Mouse (Mus musculus) embryo, embryonic 10 days (tissue): ENCODE data around the gene Nfs1.
"Not testable (repeated sequence)": the region's sequence is repeated elsewhere in the genome, so short reads cannot be mapped to it uniquely, and the experiment has no call there.

Experiments used
- DNase-seq: peaks from one replicate; pipeline ENCODE4 v3.0.0-alpha.2; 2015; ENCODE audit warnings: low spot score

Nfs1 gene

DNA sequence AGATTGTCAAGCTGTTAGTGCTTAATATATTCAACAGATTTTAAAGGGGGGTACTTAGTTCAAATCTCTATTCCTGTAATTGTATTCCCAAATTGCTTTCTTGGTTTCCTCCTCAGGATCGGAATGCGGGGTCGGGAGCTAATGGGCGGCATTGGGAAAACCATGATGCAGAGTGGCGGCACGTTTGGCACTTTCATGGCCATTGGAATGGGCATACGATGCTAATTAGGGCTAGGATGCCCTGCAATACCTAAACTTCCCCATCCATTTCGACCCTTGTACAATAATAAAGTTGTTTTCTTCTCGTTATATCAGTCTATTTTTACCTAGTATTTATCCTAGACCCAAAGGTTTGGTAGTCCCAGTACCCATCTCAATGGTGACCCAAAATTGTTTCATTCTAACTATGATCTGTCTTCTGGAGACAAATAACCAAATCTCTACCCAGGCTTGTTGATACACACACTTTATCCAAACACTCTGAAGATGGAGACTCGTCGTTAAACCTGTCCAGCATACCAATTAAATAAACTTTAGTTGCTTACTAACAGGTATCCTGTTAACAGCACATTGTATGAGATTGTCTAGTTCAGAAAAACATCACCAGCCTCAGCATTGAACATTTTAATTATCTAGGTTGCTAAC is 1.6 kb upstream of the Nfs1 start:
- no peak for DNase-seq

DNA sequence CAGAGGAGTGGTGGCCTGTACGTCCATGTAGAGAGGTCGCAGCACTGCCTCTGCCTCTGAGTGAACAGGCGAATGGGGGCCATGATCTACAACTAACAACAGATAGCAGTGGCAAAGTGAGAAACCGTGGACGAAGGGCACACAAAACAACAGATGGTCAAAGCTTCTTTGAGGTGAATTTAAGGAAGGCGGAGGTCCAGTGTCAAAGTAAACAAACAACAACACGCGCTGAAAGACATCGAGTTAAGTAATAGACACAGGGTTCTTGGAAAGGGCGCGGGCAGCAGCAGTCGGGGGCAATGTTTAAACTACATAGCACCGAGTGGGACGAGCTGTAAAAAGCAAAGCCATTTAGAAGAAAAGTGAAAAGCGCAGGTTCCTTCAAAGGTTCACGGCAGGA is 619 bp downstream of the Nfs1 start:
- DNase-seq, result peak; percentile 28

DNA sequence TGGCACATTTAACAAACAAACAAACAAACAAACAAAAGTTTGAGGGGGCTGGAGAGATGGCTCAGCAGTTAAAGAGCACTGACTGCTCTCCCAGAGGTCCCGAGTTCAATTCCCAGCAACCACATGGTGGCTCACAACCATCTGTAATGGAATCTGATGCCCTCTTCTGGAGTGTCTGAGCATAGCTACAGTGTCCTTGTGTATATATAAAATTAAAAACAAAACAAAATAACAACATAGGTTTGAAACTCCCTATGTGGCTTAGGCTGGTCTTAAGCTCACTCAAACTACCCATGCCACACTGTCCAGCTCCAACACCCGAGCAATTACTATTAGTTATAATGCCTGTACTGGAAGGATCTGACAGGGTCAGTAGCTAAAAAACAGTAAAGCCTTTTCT is 1.2 kb downstream of the Nfs1 start:
- no peak for DNase-seq

DNA sequence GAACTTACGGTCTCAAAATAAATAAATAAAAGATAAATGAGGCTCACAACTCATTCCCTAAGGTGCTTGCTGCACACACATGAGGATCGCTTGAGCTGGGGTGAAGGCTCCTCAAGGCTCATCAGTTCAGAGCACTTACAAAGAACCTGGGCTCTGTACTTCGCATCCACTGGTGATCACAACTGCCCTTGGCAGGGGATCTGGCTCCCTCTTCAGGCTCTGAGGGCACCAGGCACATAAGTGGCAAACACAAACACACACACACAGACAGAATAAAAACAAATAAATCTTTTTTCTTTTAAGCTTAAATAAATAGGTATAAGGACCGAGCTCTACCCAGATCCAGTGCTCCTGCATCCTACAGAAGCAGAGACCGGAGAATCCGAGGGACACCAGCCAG is 8.3 kb downstream of the Nfs1 start:
- DNase-seq, result no peak

DNA sequence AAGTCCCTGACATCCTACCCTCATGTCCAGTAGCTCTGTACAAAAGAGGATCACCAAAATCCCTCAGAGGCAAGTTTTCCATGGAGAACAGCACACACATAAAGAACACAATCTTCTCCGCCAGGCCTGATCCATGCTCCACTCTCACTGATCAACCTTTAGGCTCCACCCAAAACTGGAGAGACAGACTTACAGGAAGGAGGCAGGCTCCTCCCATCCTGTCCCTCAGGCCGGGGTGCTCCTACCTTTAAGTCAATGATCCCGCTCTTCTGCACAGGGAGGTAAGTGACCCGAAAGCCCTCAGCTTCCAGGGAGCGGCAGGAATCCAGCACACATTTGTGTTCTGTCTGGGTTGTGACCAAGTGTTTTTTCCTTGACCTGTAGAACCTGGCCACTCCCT is 9.8 kb downstream of the Nfs1 start:
- no peak for DNase-seq

DNA sequence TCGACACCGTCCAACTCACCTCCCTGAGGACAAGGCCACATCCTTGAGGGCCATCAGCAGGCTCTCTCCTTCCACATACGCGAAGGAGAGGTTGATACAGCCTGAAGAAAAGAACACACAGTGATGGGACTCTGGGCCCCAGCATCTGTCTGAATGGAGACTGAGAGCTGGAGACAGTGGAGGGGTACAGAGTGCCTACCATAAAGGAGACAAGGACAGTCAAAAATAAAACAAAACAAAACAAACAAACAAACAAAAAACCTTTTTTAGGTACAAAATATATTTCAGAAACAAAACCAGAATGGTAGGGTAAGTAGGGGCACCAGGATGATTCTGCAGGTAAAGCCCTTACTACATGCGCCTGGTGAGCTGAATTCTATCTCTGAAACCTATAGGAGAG is 17.0 kb downstream of the Nfs1 start, which contains the start of gene Gm28036:
Gene Gm28036 (minus strand): TSS at position 101 of the 400 bp plus-strand sequence.
- DNase-seq, result no peak

DNA sequence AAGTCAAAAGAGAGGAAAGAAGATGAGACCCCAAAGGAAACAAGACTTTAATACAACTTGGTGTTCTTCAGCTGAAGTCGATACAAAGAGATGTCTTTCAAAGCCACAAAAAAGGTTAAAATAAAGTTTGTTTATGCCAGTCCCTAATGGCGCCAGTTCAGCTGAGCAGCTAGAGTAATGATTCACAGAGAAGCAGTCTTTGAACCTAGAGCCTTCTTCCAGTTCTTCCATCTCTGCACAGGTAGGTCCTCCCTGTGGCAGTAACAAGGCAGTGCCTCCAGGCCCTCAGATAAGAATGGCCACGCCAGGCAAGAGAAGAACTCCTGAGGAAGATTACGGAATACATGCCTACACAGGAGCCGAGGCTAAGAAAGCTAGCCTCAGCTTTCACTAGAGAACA is 20.3 kb downstream of the Nfs1 start:
- DNase-seq, result no peak

DNA sequence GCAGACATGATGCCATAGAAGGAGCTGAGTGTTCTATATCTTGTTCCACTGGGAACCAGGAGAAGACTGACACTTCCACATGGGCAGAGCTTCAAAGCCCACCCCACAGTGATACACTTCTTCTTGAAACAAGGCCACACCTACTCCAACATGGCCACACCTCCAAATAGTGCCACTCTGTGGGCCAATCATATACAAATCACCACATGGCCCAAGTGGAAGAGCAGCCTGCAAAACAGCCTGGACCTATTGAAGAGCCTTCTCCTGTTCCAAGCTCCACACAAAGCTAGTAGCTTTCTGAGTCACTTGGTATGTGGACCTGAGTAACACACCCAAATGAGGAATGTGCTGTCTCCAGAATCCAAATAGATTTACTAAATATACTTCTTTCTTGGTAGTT is 24.4 kb downstream of the Nfs1 start:
- DNase-seq, result no peak

DNA sequence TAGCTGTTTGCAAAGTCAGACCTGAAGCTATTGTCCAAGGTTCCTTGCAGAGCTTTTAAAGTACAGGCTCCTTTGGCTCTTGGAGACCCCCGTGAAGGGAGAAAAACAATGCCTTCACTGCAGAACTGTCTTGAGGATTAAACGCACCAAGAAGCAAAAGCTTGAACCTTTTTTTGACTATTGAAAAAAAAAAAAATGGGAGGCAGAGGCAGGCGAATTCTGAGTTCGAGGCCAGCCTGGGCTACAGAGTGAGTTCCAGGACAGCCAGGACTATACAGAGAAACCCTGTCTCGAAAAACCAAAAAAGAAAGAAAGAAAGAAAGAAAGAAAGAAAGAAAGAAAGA is 31.9 kb downstream of the Nfs1 start:
- not testable (repeated sequence) for DNase-seq

DNA sequence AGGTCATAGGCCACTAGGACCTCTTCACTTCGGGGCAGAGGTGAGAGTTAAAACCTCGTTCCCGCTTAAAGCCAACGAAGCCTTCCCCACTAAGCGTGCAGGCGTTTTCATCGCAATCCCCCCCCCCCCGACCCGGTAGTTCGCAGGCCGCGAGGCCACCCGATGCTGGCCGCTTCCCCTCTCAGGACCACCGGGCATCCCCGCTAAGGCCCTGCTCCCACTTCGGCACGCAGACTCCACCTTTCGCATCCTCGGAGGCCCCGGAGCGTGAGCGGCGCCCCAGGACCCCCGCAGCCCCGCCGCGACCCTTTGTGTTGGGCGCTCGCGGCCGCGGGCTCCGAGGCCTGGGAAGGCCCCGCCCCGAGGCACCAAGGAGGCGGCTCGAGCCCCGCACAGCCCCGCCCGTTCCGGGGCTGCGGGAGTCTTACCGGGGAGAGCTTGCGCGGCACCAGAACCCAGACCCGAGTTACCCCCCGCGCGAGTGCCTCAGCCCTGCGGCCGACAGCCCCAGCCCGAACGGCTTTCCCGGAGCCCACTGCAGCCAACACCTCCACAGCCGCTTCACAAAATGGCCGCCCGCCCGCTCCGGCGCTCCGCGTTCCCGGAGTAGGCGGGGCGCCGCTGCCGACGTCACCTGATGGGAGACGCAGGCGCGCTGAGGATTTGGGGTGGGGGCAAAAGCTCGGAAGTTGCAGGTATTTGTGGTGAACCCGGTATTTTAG is 32.5 kb downstream of the Nfs1 start, which contains the start of the genes Cpne1 and Rbm12:
Gene Cpne1 (minus strand): TSS at position 608 of the 722 bp plus-strand sequence.
Gene Rbm12 (minus strand): TSS at position 621 of the 722 bp plus-strand sequence.
- DNase-seq, result peak; percentile 94

DNA sequence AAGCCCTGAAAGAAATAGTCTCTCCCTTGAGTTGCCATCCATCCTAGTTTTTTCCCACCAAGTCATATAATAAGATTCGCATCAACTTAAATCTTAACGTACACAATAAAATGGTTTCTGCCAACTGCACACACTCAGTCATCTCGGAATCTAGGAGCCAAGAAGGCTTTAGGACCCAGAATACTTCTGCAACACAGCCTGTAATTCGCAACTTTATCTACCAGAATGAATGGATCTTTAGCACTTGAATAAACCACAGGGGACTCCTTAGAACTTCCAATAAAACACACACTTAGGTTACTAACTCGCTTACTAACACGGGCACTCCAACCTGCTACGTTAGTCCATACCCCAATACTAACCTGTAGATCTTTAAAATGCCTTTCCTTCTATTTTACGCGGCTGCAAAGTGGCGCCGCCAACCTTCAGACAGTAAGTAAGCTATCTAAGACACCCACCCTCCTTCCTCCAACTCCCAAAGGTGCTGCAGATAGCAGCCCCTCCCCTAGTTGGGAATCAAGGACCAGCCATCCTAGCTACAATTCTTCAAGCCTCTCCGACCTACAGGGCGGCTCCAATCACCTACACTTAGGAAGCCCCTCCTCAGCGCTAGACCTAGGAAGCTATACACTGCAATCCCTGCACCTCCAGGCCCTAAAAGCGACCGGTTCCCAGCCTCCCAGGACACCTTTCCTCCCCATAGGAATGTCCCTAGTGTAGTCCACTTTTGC is 33.2 kb downstream of the Nfs1 start:
- peak; percentile 46 for DNase-seq

DNA sequence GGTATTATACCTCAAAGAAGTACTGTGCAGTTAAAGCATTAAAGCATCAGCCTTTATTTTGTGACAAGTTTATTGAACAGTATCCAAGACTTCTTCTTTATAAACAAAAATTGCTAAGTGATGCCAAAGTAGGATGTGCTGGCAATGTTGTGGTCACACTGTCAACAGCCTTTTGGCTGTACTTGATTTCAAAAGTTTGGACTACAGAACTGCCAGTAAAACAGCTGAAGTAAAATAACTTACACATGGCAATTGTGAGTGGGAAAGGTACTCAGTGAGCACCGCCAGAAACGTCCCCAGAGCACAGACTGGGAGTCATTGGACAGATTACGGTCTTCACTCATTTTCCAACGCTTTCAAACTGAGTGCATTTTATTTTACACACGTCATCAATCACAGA is 52.1 kb downstream of the Nfs1 start:
- DNase-seq, result no peak

DNA sequence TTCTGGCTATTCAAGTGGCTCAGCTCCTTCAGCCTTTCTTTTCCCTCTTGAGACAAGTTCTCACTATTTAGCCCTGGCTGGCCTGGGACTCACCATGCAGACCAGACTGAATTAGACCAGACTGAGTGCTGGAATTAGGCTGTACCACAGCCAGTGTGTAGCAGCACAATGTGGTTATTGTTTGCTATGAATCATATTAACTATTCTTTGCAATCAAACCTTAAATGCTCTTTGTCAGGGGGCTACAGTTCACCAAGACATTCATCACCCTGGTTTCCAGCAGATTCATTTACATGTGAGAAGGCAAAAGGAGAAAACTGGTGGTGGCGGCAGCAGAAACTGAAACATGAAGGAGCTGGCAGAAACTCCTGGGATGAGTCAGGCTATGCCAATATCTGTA is 54.2 kb downstream of the Nfs1 start:
- DNase-seq, result no peak

DNA sequence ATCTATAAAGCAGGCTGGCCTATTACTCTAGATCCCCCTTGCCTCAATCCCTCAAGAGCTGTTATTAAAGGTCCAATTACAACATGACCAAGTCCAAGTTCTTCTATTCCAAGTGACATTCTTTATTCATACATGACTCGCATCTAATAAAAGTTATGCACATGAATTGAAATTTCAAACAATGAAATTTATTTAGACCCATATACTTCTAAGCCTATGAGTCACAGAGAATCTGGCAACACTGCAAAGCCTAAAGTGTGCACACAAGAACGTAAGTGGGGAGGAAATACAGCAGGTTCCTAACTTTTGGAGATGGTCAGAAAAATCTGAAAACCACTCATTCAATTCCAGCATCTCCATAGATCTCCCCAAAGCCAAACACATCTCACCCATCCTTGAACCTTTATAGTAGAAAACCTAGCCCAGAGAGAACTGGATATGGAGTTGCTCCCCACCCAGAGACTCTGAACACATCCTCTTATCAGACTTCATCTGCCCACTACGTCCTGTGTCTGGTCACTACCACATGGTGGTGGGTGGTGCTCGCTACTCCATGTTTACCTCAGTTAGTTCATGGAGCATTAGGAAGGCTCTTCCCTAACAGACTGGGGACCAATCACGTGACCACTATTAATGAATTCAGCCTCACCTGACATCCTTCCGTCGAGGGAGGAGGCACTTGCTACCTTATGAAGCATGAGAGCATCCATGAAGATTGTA is 56.4 kb downstream of the Nfs1 start:
- DNase-seq, result no peak

DNA sequence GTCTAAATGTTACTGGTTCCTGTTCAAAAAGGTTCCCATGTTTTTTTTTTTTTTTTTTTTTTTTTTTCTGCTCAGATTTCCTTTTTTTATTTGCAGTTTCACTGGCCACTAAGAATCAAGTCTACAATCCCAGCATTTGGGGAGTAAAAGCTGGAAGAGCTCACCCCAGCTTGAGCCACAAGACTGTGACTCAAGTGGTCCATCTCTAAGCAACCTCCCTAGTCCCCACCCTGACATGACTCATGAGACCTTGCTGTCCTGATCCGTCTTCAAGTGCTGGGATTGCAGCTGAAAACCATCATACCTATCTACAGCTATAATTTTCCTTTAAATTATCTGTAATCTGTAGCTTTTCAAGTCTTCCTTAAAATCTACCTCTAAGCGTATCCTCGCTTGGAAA is 59.4 kb downstream of the Nfs1 start:
- DNase-seq, result no peak

DNA sequence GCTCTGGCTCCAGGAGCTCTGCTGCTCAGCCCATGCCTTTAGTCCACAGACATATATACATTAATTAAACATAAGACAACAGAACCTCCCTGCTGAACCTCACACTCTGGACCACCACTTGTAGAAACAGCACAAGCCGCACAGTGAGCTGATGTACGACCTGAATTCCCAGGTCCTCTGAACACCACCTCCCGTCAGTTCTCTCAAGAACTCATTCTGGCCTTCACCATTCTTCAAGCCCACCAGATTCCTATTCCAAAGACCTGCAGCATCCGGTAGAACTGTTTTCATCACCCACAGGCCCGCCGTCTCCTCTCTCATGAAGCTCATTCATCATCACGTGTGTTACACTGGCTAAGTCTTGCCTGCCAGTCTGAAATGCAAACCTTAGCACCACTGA is 63.6 kb downstream of the Nfs1 start:
- no peak for DNase-seq

DNA sequence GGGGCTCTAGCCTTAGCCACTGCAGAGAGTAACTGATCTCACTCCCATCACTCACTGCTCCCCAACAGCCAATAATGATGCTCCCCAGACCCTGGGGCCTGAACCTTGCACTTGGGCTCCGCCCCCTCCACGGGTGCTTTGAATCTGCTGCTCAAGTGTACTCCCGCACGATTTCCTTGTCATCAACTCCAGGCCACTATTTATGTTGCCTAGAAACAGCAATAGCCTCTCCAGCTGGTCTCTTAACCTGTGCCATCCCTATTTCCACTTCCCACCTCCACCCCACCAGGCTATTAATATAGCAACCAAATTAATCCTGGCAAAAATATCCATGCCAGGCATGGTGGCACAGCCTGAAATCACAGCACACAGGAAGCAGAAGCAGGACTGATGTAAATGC is 64.3 kb downstream of the Nfs1 start:
- no peak for DNase-seq

DNA sequence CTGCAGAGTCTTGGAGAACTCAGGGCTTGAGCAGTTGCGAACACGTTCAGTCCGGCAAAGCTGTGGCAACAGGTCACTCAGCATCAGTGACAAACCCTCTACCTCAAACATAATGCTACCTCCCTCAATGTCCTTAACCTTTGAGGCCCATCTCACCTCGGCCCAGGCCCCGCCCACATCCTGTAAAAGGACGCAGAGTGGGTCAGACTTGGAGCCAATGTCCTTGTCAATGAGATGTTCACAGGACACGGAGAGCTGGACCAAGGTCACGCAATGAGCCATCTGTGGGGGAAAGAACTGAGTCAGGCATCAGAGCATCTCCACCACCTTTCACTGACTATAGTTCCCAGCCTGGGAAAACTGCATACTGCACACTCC is 64.8 kb downstream of the Nfs1 start:
- DNase-seq, result no peak

DNA sequence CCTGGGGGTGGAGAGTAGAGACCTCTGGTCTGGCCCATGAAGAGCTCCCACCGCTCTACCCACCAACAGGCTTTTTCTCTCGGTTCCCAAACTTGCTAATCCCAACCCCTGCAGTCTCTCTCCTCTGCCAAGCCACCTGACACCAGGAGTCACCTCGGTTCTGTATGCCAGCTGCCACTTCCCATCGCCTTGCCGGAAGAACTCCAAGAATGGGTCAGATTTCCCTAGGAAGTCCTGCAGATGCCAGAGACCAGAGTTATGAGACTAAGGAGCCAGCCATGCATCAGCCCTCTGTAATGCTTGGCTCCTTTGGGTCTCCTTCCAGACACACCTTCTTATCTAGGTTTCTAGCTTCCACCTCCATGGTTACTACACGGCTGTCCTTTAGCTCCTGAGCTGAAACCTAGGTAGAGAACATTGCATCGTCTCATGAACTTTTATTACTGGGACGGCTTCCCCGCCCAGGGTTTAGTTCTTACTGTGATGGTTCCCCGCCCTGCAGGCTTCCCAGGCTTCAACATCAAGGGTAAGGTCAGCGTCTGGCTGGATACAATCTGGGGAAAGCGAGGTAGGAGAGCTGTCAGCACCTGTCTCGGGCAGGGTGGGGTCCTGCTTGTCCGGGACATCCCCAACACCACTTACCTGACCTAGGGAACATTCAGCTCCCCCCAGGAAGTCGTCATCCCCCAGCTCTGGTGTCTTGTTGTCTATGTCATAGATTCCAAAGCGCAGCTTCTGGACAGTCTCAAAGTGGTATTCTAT is 65.4 kb downstream of the Nfs1 start:
- DNase-seq, result no peak

DNA sequence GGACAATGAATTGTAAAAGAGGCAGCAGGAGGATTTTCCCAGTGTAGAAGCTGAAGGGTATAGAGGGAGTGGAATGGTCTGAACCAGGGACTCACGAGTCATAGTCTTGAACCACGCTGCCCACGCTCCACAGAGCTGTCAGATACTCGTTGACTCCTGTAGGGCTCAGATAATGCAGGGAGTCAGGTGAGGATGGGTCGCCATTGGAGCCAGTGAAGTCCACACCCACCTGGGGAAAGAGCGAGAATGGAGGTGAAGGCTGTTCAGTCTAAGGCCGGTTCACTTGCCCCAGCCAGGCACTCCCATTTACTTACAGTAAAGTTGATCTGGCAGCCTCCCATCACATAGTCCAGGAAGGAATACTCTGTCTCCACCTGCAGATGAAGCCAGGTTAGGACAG is 66.5 kb downstream of the Nfs1 start:
- DNase-seq, result no peak

DNA sequence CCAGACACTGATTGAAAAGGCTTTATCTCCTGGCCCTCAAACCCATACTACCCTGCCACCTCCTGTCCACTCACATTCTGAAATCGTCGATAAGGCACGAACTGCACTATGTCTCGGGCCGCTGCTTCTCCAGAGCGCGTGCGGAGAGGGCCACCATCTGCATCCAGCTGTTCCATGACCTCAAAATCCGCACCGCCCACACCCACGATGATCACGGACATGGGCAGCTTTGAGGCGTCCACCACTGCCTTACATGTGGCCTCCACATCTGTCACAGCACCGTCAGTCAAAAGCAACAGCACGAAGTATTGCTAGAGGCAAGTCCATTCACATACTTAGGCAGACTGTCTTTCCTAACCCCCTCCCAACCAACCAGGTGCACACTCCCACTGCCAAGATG is 70.3 kb downstream of the Nfs1 start:
- DNase-seq, result no peak
